Mouse (Mus musculus): ENCODE results near the gene Phf10. TPM values are rescaled to one million over a fixed set of nuclear protein-coding genes. Genes with fewer than 3 reads are reported as not detected.
A peak's percentile ranks its signal among the peaks of the same experiment; 100 is the strongest.
"Not testable (repeated sequence)": the region's sequence is repeated elsewhere in the genome, so short reads cannot be mapped to it uniquely, and the experiment has no call there.

Phf10 gene
- polyA plus RNA-seq, 1 experiment from 2014 or later = 21.3 TPM

- not testable (repeated sequence) for H3K27ac ChIP-seq (ENCODE audit: low read depth, low read length); H3K4me3 ChIP-seq (ENCODE audit: low read depth, low read length); H3K4me1 ChIP-seq (ENCODE audit: control insufficient read depth, insufficient read depth, low read length); H3K9ac ChIP-seq (replicated peaks; ENCODE audit: low read depth, low read length); H3K9me3 ChIP-seq (ENCODE audit: control insufficient read depth, low read length); H3K4me2 ChIP-seq (ENCODE audit: low read depth, low read length); H3K27me3 ChIP-seq (ENCODE audit: control insufficient read depth, insufficient read depth, low read length); H3K36me3 ChIP-seq (ENCODE audit: control insufficient read depth, insufficient read depth, low read length)
- peak; percentile 98 for ATAC-seq (ENCODE audit: low read depth)
- WGBS = no CpG with 5 or more reads among the region's 60 CpGs
Measured at GRCm38 (mm10) chr17:14978362-14979038, 17.4 kb upstream of the Phf10 start, which contains the start of the genes 9030025P20Rik and Gm3417. Gene 9030025P20Rik (plus strand): TSS chr17:14978468. Gene Gm3417 (minus strand): TSS chr17:14978790.

DNA sequence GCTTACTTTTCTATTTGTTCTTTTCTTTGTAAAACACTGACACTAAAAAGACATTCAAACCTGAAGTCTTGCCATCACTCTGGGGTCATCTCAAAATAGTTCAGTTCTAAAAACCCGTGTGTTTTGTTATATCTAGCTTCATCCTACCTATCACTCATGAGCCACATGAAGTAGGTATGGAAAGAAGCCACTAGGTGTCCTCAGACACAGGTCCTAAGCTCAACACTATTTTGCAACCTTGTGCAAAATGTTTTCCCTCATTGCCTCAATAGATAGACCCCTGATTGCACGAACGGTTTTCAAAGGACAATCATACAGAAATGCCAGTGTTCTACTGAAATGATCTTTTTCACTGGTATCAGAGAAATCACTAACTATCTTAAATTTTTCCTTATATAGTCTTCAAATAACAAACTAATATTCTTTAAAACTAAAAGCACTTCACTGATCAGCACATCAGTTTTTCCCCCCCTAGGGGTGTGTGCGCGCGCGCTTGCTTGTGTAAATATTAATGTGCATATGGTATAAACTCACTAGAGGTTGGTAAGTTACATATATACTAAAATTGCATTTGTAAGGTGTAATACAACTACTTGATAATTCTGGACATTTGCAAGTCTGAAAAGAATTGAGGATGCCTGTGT lies 16.8 kb upstream of the Phf10 start:
- not testable (repeated sequence) for H3K4me3 ChIP-seq (ENCODE audit: low read depth, low read length); H3K4me2 ChIP-seq (ENCODE audit: low read depth, low read length)

GRCm38 (mm10) chr17:14968373-14968913 lies 7.4 kb upstream of the Phf10 start:
- H3K4me2 ChIP-seq (ENCODE audit: low read depth, low read length); H3K4me1 ChIP-seq (ENCODE audit: control insufficient read depth, insufficient read depth, low read length); ATAC-seq (ENCODE audit: low read depth); H3K27ac ChIP-seq (ENCODE audit: low read depth, low read length); H3K36me3 ChIP-seq (ENCODE audit: control insufficient read depth, insufficient read depth, low read length); H3K9ac ChIP-seq (replicated peaks; ENCODE audit: low read depth, low read length); H3K9me3 ChIP-seq (ENCODE audit: control insufficient read depth, low read length); H3K27me3 ChIP-seq (ENCODE audit: control insufficient read depth, insufficient read depth, low read length); H3K4me3 ChIP-seq (ENCODE audit: low read depth, low read length): not testable (repeated sequence)
- no CpG with 5 or more reads among the region's 6 CpGs for WGBS

More for the DNA sequence above, 16.8 kb upstream of the Phf10 start:
- not testable (repeated sequence) for H3K9ac ChIP-seq (replicated peaks; ENCODE audit: low read depth, low read length); H3K4me1 ChIP-seq (ENCODE audit: control insufficient read depth, insufficient read depth, low read length); ATAC-seq (ENCODE audit: low read depth); H3K36me3 ChIP-seq (ENCODE audit: control insufficient read depth, insufficient read depth, low read length); H3K27ac ChIP-seq (ENCODE audit: low read depth, low read length); H3K27me3 ChIP-seq (ENCODE audit: control insufficient read depth, insufficient read depth, low read length); H3K9me3 ChIP-seq (ENCODE audit: control insufficient read depth, low read length)
- WGBS = 5% methylated on average over 4 of the region's 7 CpGs

GRCm38 (mm10) chr17:14961557-14962154 lies 583 bp upstream of the Phf10 start:
- ATAC-seq (ENCODE audit: low read depth) = peak; percentile 94
- H3K27me3 ChIP-seq (ENCODE audit: control insufficient read depth, insufficient read depth, low read length); H3K9me3 ChIP-seq (ENCODE audit: control insufficient read depth, low read length); H3K9ac ChIP-seq (replicated peaks; ENCODE audit: low read depth, low read length); H3K4me1 ChIP-seq (ENCODE audit: control insufficient read depth, insufficient read depth, low read length); H3K4me2 ChIP-seq (ENCODE audit: low read depth, low read length); H3K36me3 ChIP-seq (ENCODE audit: control insufficient read depth, insufficient read depth, low read length); H3K4me3 ChIP-seq (ENCODE audit: low read depth, low read length); H3K27ac ChIP-seq (ENCODE audit: low read depth, low read length): not testable (repeated sequence)
- no CpG with 5 or more reads among the region's 44 CpGs for WGBS

- Histone ChIP-seq H3K9me3 (ENCODE audit: control insufficient read depth, low read length) (no peaks in the 10 kb centered on the region), H3K4me2 (ENCODE audit: low read depth, low read length) (peak overlapping the region; percentile 96), H3K36me3 (ENCODE audit: control insufficient read depth, insufficient read depth, low read length) (no peaks in the 10 kb centered on the region), H3K27ac (ENCODE audit: low read depth, low read length) (no peak overlapping the region), H3K4me3 (ENCODE audit: low read depth, low read length) (peak overlapping the region; percentile 56), H3K27me3 (ENCODE audit: control insufficient read depth, insufficient read depth, low read length) (no peaks in the 10 kb centered on the region), H3K4me1 (ENCODE audit: control insufficient read depth, insufficient read depth, low read length) (peaks cover 6% of the 10 kb centered on the region), H3K9ac (replicated peaks; ENCODE audit: low read depth, low read length) (peak overlapping the region; percentile 61; the same call in 1 of the 2 replicates)
- under 1% methylated on average over 16 of the region's 23 CpGs for WGBS
- ATAC-seq (ENCODE audit: low read depth) = peak; percentile 7; the same call in 1 of the 2 replicates
Measured at GRCm38 (mm10) chr17:14960520-14960919, 553 bp downstream of the Phf10 start.

DNA sequence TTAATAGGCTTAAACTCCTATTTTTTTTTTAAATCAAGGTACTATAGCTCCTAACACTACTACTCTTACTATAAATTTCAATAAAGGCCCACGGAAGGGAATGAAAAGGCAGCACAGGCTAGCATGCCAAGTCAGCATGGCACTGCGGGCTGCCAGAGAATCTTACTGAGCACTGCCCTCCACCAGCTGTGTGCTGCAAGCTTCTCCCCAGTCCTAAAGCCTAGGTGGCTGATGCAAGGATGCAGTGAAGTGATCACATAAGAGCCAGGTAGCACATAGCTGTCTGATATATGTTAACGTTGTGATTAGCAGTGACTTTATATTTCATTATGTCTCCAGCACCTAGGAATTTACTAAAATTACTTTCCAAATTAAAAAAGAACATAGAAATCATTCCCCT lies 1.1 kb downstream of the Phf10 start:
- Histone ChIP-seq H3K27ac (ENCODE audit: low read depth, low read length) (no peak overlapping the region), H3K9me3 (ENCODE audit: control insufficient read depth, low read length) (no peaks in the 10 kb centered on the region), H3K36me3 (ENCODE audit: control insufficient read depth, insufficient read depth, low read length) (no peaks in the 10 kb centered on the region), H3K27me3 (ENCODE audit: control insufficient read depth, insufficient read depth, low read length) (no peaks in the 10 kb centered on the region), H3K4me3 (ENCODE audit: low read depth, low read length) (peak overlapping the region; percentile 14), H3K4me2 (ENCODE audit: low read depth, low read length) (peak overlapping the region; percentile 41; the same call in 1 of the 2 replicates), H3K9ac (replicated peaks; ENCODE audit: low read depth, low read length) (no peak overlapping the region), H3K4me1 (ENCODE audit: control insufficient read depth, insufficient read depth, low read length) (peaks cover 6% of the 10 kb centered on the region)
- no peak for ATAC-seq (ENCODE audit: low read depth)
- 13% methylated on average over 3 of the region's 3 CpGs for WGBS

DNA sequence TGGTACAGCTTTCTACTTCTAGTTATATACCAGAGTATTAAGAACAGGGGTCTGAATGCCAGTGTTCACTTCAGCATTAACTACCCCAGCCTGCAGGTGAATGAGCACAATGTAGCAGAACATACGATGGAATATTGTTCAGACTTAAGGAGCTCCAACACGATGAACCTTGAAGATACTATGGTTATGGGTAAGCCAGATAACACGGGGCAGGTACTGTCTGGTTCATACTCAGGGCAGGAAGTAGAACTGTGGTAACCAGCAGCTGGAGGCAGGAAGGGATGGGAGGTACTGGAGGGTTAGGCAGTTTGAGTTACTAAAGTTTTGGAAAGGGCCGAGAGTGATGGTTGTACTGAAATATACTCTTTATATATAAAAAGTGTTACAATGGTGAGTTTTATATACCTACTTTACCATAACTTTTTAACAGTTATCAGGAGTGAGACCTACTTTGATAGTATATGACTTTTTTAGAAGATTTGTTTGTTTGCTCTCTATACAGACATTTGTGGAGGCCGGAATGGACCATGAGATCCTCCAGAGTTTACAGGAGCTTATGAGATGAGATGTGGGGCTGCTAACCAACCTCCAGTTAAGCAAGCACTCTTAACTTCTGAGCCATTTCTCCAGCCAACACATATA lies 2.3 kb downstream of the Phf10 start:
- peaks cover 6% of the 10 kb centered on the region for H3K4me1 ChIP-seq (ENCODE audit: control insufficient read depth, insufficient read depth, low read length)
- no peaks in the 10 kb centered on the region for H3K9me3 ChIP-seq (ENCODE audit: control insufficient read depth, low read length)
- peaks cover 7% of the 10 kb centered on the region for H3K36me3 ChIP-seq (ENCODE audit: control insufficient read depth, insufficient read depth, low read length)
- WGBS = 90% methylated on average over 5 of the region's 5 CpGs
- H3K4me3 ChIP-seq (ENCODE audit: low read depth, low read length) = no peak overlapping the region
- H3K9ac ChIP-seq (replicated peaks; ENCODE audit: low read depth, low read length) = no peak overlapping the region
- H3K27ac ChIP-seq (ENCODE audit: low read depth, low read length) = no peak overlapping the region
- ATAC-seq (ENCODE audit: low read depth) = no peak
- no peak overlapping the region for H3K4me2 ChIP-seq (ENCODE audit: low read depth, low read length)
- no peaks in the 10 kb centered on the region for H3K27me3 ChIP-seq (ENCODE audit: control insufficient read depth, insufficient read depth, low read length)

- Histone ChIP-seq H3K4me2 (ENCODE audit: low read depth, low read length) (no peak overlapping the region), H3K4me3 (ENCODE audit: low read depth, low read length) (no peak overlapping the region), H3K9me3 (ENCODE audit: control insufficient read depth, low read length) (no peaks in the 10 kb centered on the region), H3K36me3 (ENCODE audit: control insufficient read depth, insufficient read depth, low read length) (peaks cover 38% of the 10 kb centered on the region), H3K4me1 (ENCODE audit: control insufficient read depth, insufficient read depth, low read length) (no peaks in the 10 kb centered on the region), H3K9ac (replicated peaks; ENCODE audit: low read depth, low read length) (no peak overlapping the region), H3K27ac (ENCODE audit: low read depth, low read length) (no peak overlapping the region), H3K27me3 (ENCODE audit: control insufficient read depth, insufficient read depth, low read length) (no peaks in the 10 kb centered on the region)
- ATAC-seq (ENCODE audit: low read depth) = no peak
- WGBS = 90% methylated on average over 8 of the region's 8 CpGs
Measured at GRCm38 (mm10) chr17:14953452-14953851, 7.6 kb downstream of the Phf10 start.
